Mouse (Mus musculus) hindbrain, embryonic 13.5 days (tissue): ENCODE data around the gene C2cd5. TPM values are rescaled to one million over a fixed set of nuclear protein-coding genes. Genes with fewer than 3 reads are reported as not detected.
"Not testable (repeated sequence)": the region's sequence is repeated elsewhere in the genome, so short reads cannot be mapped to it uniquely, and the experiment has no call there.

Experiments
- ATAC-seq: fragments of 200-750 bp; cut with Nextera tagmentation; 2 replicates; pipeline ENCODE4 v1.8.0; 2017; ENCODE audit warnings: moderate TSS enrichment; ENCODE audit not compliant: low FRiP score
- H3K27ac ChIP-seq: fragments of 300-500 bp; sonication (generic); 2 replicates; pipeline ENCODE4 v1.5.1; 2015; ENCODE audit warnings: inconsistent platforms, mild to moderate bottlenecking, moderate library complexity
- H3K27me3 ChIP-seq: fragments of 300-500 bp; sonication (generic); 2 replicates; pipeline ENCODE4 v1.6.1; 2015; ENCODE audit warnings: mild to moderate bottlenecking, inconsistent platforms
- H3K36me3 ChIP-seq: fragments of 300-500 bp; sonication (generic); 2 replicates; pipeline ENCODE4 v1.6.1; 2015; ENCODE audit warnings: mild to moderate bottlenecking, inconsistent platforms
- H3K4me1 ChIP-seq: fragments of 300-500 bp; sonication (generic); replicated peaks from 2 replicates; pipeline ENCODE4 v1.6.1; 2015; ENCODE audit warnings: inconsistent platforms
- H3K4me2 ChIP-seq: fragments of 300-500 bp; sonication (generic); 2 replicates; pipeline ENCODE4 v1.6.1; 2015; ENCODE audit warnings: inconsistent platforms, mild to moderate bottlenecking, moderate library complexity
- H3K4me3 ChIP-seq: fragments of 300-500 bp; sonication (generic); 2 replicates; pipeline ENCODE4 v1.5.1; 2015; ENCODE audit warnings: mild to moderate bottlenecking, inconsistent platforms
- H3K9ac ChIP-seq: fragments of 300-500 bp; sonication (generic); 2 replicates; pipeline ENCODE4 v1.6.1; 2015; ENCODE audit warnings: mild to moderate bottlenecking, inconsistent platforms
- H3K9me3 ChIP-seq: fragments of 300-500 bp; sonication (generic); 2 replicates; pipeline ENCODE4 v1.6.1; 2016; ENCODE audit warnings: inconsistent platforms
- WGBS: fragments of 180-500 bp; shearing (Covaris S2); methylation state at CpG from one replicate; pipeline ENCODE4 v1.1.7; 2015; 5-methylcytosine and 5-hydroxymethylcytosine counted together
- polyA plus RNA-seq: library from polyadenylated mRNA; unstranded; fragments of >200 nt; fragmentation: Nextera tagmentation; extraction: Ambion mirVana; gene quantifications from 2 replicates; pipeline ENCODE4 v1.2.1, GENCODE M21; 2015

C2cd5 gene
- polyA plus RNA-seq, 1 experiment from 2014 or later: 47.6 TPM

DNA sequence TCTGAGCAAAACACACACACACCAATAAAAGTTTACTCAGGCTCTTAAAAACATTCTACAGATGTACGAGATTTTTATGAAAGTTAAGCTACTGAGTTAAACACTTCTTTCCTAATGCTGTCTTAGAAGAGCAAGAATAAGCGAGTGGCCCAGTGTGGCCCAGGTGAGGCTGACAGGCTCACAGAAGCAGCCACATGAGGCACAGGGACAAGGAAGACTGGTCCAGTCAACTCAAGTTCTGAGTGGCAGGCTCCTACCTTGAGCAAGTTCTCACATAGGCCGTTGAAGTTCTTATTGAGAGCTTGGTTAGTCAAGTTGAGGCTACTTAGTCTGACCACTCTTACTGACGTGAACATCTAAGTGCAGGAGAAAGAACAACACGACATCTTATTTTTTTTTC is 69.4 kb downstream of the C2cd5 start:
- Histone ChIP-seq H3K4me2 (no peak overlapping the region), H3K27me3 (no peaks in the 10 kb centered on the region), H3K27ac (no peak overlapping the region), H3K36me3 (peaks cover 84% of the 10 kb centered on the region), H3K9ac (no peak overlapping the region), H3K4me1 (no peaks in the 10 kb centered on the region), H3K9me3 (no peaks in the 10 kb centered on the region), H3K4me3 (no peak overlapping the region)
- 98% methylated on average over 5 of the region's 5 CpGs for WGBS
- no peak for ATAC-seq

DNA sequence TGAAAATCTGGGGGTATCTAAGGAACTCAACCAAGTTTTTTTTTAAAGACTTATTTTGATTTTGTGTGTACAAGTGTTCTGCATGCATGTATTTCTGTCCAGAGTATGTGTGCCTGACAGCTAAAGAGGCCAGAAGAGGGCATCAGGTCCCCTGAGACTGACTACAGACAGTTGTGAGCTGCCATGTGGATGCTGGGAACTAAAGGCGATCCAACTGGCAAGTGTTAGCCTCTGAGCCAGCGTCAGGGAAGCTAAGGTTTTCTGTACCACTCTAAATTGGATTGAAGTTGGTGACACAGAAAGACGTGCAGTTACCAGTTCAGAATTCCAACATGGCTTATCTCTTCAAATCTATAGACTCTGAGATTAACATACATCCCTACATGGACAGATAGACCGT is 72.0 kb downstream of the C2cd5 start:
- Histone ChIP-seq H3K9me3 (no peaks in the 10 kb centered on the region), H3K27me3 (no peaks in the 10 kb centered on the region), H3K4me1 (no peaks in the 10 kb centered on the region), H3K36me3 (peaks cover 73% of the 10 kb centered on the region), H3K27ac (no peak overlapping the region), H3K4me2 (no peak overlapping the region), H3K4me3 (no peak overlapping the region), H3K9ac (no peak overlapping the region)
- WGBS: 88% methylated on average over 4 of the region's 4 CpGs
- no peak for ATAC-seq

DNA sequence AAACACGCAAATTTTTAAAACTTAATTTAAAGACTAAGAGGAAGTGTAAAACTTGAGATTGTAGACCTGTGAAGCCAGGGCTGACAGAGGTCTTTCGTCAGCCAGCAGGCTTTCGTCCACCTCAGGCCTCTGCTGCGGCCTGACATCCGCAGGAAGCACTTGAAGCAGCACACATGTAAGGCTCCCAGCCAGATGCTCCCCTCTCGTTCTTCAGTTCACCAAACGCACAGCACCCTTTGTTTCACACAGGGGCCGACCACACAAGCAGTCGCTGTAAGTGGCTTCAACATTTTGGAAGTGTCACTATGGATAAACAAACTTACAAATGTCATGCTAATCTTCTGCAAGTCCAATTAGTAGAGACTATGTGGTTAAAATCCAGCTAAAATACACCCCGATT is 72.5 kb downstream of the C2cd5 start:
- H3K36me3 ChIP-seq: peaks cover 68% of the 10 kb centered on the region
- no peak overlapping the region for H3K4me2 ChIP-seq
- H3K4me3 ChIP-seq: no peak overlapping the region
- H3K9me3 ChIP-seq: no peaks in the 10 kb centered on the region
- no peak overlapping the region for H3K27ac ChIP-seq
- ATAC-seq: no peak
- no peaks in the 10 kb centered on the region for H3K4me1 ChIP-seq
- no peak overlapping the region for H3K9ac ChIP-seq
- no peaks in the 10 kb centered on the region for H3K27me3 ChIP-seq
- 90% methylated on average over 10 of the region's 10 CpGs for WGBS

DNA sequence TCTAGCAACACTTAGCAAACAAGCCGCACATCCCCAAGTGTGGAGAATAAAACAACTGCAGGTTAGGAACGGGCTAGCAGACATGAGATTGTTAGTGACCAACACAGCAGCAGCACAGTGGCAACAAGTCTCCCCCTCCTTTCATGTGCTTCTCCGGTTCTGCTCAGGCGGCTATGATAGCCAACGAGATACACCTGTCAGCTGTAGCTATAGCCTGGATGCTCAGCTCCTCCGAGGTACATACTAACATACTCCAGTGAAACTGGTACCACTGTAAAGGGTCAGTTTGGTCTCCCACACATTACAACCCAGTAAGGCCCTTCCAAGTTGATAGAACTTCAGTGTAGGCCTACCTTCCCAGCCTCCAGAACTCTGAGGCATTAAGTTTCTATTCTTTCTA is 76.2 kb downstream of the C2cd5 start:
- Histone ChIP-seq H3K27ac (no peak overlapping the region), H3K4me2 (no peak overlapping the region), H3K9ac (no peak overlapping the region), H3K27me3 (no peaks in the 10 kb centered on the region), H3K4me3 (no peak overlapping the region), H3K4me1 (no peaks in the 10 kb centered on the region), H3K9me3 (no peaks in the 10 kb centered on the region), H3K36me3 (peaks cover 54% of the 10 kb centered on the region)
- WGBS: 94% methylated on average over 6 of the region's 6 CpGs
- ATAC-seq: no peak

DNA sequence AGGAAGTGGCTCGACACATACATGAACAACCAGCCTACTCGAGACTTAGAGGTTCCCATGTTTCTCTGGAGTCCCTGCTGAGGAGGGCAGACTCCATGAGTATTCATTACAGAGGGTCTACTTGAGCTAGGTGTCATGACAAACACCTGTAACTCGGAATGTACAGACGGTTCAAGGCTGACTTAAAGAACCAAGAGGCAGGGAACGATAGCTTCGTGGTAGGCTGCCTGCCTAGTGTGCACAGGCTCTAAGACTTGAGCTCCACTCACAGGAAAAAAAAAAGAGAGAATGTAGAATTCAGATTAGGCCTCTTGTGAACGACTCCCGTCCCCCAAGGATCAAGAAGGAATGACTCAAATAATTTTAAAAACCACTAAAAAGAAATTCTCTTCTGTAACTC is 78.2 kb downstream of the C2cd5 start:
- WGBS: 92% methylated on average over 8 of the region's 8 CpGs
- H3K36me3 ChIP-seq: peaks cover 56% of the 10 kb centered on the region
- H3K4me3 ChIP-seq: no peak overlapping the region
- no peak for ATAC-seq
- H3K9me3 ChIP-seq: no peaks in the 10 kb centered on the region
- no peak overlapping the region for H3K27ac ChIP-seq
- no peaks in the 10 kb centered on the region for H3K27me3 ChIP-seq
- no peak overlapping the region for H3K4me2 ChIP-seq
- no peak overlapping the region for H3K9ac ChIP-seq
- H3K4me1 ChIP-seq: no peaks in the 10 kb centered on the region

DNA sequence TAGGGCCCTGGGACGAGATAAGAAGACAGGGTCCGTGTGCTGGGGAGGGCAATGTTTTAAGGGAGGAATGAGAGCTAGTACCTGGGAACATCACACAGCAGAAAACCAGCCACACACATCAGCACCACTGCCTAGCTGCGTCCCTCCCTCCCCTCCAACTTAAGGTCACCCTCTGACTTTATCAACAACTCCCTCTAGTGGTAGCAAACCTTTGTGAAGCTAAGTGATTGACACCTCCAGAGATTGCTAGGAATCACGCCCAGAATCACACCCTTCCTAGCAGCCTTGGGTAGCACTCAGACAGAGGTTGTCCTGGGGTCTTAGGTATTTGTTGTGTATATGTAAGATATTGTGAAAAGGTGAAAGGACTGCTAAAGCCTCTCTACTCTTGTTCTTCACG is 79.3 kb downstream of the C2cd5 start:
- H3K4me2 ChIP-seq: no peak overlapping the region
- no peak overlapping the region for H3K27ac ChIP-seq
- no peak overlapping the region for H3K9ac ChIP-seq
- H3K27me3 ChIP-seq: no peaks in the 10 kb centered on the region
- H3K4me1 ChIP-seq: no peaks in the 10 kb centered on the region
- peaks cover 55% of the 10 kb centered on the region for H3K36me3 ChIP-seq
- H3K4me3 ChIP-seq: no peak overlapping the region
- no peaks in the 10 kb centered on the region for H3K9me3 ChIP-seq
- peak; percentile 54; the same call in 1 of the 2 replicates for ATAC-seq
- 73% methylated on average over 5 of the region's 5 CpGs for WGBS

DNA sequence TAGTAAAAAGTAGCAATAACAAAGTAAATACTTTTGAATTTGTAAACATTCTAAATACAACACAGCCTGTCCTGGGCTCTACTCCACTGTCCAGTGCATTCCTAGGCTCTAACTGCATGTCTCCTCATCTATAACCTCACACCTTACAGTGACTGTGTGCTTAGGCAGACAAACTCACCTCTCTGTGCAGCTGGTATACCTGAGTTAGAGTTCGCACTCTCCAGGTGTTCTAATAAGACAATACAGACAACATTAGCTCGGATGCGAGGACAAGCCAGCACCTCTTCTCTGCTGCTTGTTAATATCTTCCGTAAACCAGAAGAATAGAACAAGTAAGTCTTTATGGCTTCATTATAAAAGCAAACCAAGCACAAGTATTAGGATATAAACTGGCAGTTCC is 79.8 kb downstream of the C2cd5 start:
- H3K27me3 ChIP-seq: no peaks in the 10 kb centered on the region
- no peaks in the 10 kb centered on the region for H3K9me3 ChIP-seq
- no peak overlapping the region for H3K4me2 ChIP-seq
- 96% methylated on average over 4 of the region's 4 CpGs for WGBS
- H3K4me1 ChIP-seq: no peaks in the 10 kb centered on the region
- H3K27ac ChIP-seq: no peak overlapping the region
- no peak overlapping the region for H3K9ac ChIP-seq
- peaks cover 55% of the 10 kb centered on the region for H3K36me3 ChIP-seq
- H3K4me3 ChIP-seq: no peak overlapping the region
- no peak for ATAC-seq

DNA sequence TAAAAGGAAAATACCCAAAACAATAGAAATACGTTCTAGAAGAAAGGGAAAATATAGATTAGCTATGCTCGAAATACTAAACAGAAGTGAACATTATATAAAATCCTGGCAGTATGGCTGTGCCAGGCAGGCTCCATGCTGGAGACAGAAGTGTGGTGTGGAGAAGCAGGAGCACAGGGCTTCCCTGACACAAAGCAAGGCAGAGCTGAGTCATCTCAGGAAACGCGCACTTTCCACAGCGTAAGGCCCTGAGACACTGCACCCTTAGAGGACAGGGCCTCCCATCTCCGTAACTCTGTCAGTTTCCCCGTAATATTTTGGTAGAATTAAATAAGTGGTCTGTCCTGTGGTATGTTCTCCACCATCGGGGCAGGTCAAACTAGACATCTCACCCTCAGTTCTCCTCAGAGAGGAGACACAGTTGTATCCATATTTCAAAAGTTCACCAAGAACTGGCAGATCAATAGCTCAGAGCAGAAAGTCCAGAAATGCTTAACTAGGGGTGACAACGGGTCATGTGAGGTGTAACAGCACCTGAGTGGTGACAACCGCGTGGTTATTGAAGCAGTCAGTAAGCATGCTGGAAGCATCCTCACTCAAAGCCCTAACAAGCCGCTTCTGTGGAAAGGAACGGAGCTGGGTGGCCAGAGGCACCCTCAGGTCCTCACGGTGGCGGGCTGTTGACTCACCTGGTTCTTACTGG is 87.3 kb downstream of the C2cd5 start:
- H3K4me3 ChIP-seq: no peak overlapping the region
- no peak overlapping the region for H3K9ac ChIP-seq
- WGBS: 94% methylated on average over 15 of the region's 15 CpGs
- H3K4me1 ChIP-seq: no peaks in the 10 kb centered on the region
- no peak for ATAC-seq
- H3K36me3 ChIP-seq: peaks cover 70% of the 10 kb centered on the region
- H3K27me3 ChIP-seq: no peaks in the 10 kb centered on the region
- no peaks in the 10 kb centered on the region for H3K9me3 ChIP-seq
- H3K4me2 ChIP-seq: no peak overlapping the region
- no peak overlapping the region for H3K27ac ChIP-seq

DNA sequence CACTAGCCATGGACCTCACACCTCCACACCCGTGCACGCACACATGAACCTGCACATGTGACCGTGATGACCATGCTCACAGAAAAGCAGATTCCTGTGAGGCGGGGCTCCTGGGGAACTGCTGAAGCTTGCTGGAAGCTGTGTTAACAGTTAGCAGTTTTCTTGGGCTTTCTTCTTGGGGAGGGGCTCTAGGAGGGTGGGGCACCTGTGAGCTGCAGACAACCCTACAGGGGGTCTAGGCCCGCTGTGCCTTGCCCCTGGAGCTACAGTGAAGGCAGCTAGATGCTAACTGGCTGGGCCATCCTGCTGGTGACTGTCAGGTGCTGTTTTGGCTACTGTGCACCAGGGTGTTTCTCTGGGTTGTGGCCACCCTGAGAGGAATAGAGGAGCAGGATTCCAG is 91.1 kb downstream of the C2cd5 start:
- no peak overlapping the region for H3K4me2 ChIP-seq
- no peaks in the 10 kb centered on the region for H3K4me1 ChIP-seq
- no peak overlapping the region for H3K4me3 ChIP-seq
- WGBS: 82% methylated on average over 5 of the region's 5 CpGs
- ATAC-seq: no peak
- H3K9ac ChIP-seq: no peak overlapping the region
- no peak overlapping the region for H3K27ac ChIP-seq
- peaks cover 55% of the 10 kb centered on the region for H3K36me3 ChIP-seq
- no peaks in the 10 kb centered on the region for H3K9me3 ChIP-seq
- no peaks in the 10 kb centered on the region for H3K27me3 ChIP-seq

DNA sequence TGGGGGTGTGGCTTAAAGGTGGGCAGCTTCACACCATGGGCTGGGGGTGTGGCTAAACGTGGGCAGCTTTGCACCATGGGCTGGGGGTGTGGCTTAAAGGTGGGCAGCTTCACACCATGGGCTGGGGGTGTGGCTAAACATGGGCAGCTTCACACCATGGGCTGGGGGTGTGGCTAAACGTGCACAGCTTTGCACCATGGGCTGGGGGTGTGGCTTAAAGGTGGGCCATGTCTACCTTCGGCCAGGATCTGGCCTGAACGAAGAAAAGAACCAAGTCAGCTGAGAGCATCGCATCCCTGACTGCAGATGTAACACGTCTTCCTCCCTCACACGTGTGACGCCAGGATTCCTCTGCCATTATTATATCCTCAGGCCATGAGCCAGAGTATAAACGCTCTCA is 94.7 kb downstream of the C2cd5 start:
- H3K4me2 ChIP-seq, H3K27me3 ChIP-seq, H3K9ac ChIP-seq, ATAC-seq, H3K4me1 ChIP-seq, H3K27ac ChIP-seq, H3K9me3 ChIP-seq, H3K4me3 ChIP-seq: not testable (repeated sequence)
- peaks cover 22% of the 10 kb centered on the region for H3K36me3 ChIP-seq
- WGBS: 91% methylated on average over 9 of the region's 9 CpGs

DNA sequence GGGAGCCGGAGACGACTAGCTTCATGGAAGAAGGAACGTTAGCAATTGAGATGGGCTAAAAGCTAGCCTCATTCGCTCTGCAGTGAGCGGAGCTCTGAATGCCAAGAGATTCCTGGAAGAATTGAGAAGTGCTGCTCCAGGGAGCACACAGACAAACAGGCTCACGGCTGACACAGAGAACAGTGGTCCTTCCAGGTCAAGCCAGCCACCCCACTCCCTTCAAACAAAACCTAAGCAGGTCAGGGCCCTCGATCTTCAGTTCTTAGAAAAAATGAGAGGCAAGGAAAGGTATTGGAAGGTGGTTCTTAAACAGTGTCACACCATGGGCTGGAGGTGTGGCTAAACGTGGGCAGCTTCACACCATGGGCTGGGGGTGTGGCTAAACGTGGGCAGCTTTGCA is 95.1 kb downstream of the C2cd5 start:
- Histone ChIP-seq H3K9ac (no peak overlapping the region), H3K4me1 (no peaks in the 10 kb centered on the region), H3K27ac (no peak overlapping the region), H3K4me2 (no peak overlapping the region), H3K36me3 (peaks cover 18% of the 10 kb centered on the region), H3K4me3 (no peak overlapping the region), H3K9me3 (no peaks in the 10 kb centered on the region), H3K27me3 (no peaks in the 10 kb centered on the region)
- ATAC-seq: no peak
- WGBS: 86% methylated on average over 9 of the region's 9 CpGs

DNA sequence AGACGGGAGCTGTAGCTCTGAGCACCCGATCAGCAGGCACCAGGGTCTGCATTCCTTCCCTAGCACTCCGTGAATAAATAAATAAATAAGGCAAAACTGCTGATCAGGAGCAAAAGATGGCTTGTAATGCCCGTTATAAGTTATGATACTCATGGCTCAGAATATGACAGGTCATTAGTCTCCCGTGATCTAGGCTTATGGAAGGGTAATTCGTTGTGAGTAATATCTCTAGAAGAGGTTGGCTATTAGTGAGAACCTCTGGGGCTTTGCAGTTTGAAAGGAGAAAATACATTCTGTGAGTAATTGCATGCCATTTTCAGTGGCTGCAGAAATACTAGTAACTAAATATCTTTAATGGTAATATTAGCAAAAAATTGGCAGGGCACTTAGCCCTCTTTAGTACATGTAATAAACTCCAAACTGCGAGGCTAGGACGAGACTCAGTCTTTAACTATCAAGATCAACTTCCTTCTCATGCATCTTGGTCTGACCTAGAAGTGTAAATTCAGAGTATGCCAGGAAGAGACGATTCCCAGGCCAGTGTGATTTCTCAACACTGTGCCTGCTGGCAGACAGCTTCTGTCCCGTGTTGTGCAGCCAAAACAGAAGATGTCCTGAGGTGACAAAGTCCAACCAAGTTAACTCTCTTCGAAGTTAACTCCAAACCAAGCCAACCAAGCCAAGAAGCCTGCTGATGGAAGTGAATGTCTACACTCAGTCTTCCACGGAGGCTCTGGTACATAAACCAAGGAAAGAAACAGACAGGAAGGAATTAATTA is 101.5 kb downstream of the C2cd5 start:
- peak; percentile 36; the same call in 1 of the 2 replicates for ATAC-seq
- H3K9me3 ChIP-seq: no peaks in the 10 kb centered on the region
- WGBS: 67% methylated on average over 12 of the region's 12 CpGs
- H3K27me3 ChIP-seq: no peaks in the 10 kb centered on the region
- H3K4me1 ChIP-seq: peaks cover 15% of the 10 kb centered on the region
- no peaks in the 10 kb centered on the region for H3K36me3 ChIP-seq
- no peak overlapping the region for H3K4me2 ChIP-seq
- no peak overlapping the region for H3K4me3 ChIP-seq
- H3K27ac ChIP-seq: peak overlapping the region; percentile 14; the same call in 1 of the 2 replicates
- H3K9ac ChIP-seq: no peak overlapping the region

DNA sequence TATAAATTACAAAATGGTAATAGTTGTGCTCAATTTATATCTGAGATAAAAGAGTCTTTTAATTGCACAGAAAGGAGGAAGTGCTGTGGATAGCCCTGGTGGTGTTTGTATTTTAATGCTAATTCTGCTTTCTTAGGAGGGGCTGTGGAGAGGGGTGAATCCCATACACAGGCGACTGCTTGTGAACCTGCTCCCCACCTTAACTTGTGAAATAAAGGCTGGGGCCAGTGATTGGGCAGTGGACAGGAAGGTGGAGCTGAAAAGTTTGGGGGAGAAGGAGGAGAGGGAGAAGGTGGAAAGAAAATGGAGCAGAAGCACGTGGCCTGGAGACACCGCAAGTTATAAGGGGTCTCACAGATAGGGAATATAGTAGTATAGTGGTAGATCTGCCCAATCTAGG is 103.1 kb downstream of the C2cd5 start:
- Histone ChIP-seq H3K36me3 (no peaks in the 10 kb centered on the region), H3K9me3 (no peaks in the 10 kb centered on the region), H3K4me2 (no peak overlapping the region), H3K4me1 (peaks cover 26% of the 10 kb centered on the region), H3K9ac (no peak overlapping the region), H3K27ac (no peak overlapping the region), H3K4me3 (no peak overlapping the region), H3K27me3 (no peaks in the 10 kb centered on the region)
- no peak for ATAC-seq
- 68% methylated on average over 3 of the region's 3 CpGs for WGBS
